Mouse (Mus musculus) heart, adult 2 months (tissue): Measurements from ENCODE around the gene Lgi4. TPM values are rescaled to one million over a fixed set of nuclear protein-coding genes. Genes with fewer than 3 reads are reported as not detected.

Experiments used
- DNase-seq, 2 experiments: peaks; one replicate each; pipeline ENCODE4 v3.0.0; 2021
- H3K27ac ChIP-seq: fragments of 200-600 bp; 2 replicates; pipeline ENCODE4 v1.8.1; 2022
- H3K27me3 ChIP-seq: fragments of 200-500 bp; 2 replicates; pipeline ENCODE4 v1.6.1; 2012; ENCODE audit warnings: mild to moderate bottlenecking, low read length, inconsistent platforms, mixed read lengths; ENCODE audit not compliant: control insufficient read depth, insufficient read depth
- H3K36me3 ChIP-seq: fragments of 200-500 bp; 2 replicates; pipeline ENCODE4 v1.6.1; 2012; ENCODE audit warnings: low read length, inconsistent platforms; ENCODE audit not compliant: control insufficient read depth, insufficient read depth
- H3K4me1 ChIP-seq: fragments of 200-500 bp; 2 replicates; pipeline ENCODE4 v1.6.1; 2011; ENCODE audit warnings: low read length; ENCODE audit not compliant: control insufficient read depth, insufficient read depth
- H3K4me3 ChIP-seq: fragments of 200-600 bp; 2 replicates; pipeline ENCODE4 v1.8.1; 2022
- H3K79me2 ChIP-seq: fragments of 200-500 bp; replicated peaks from 2 replicates; pipeline ENCODE4 v1.6.1; 2012; ENCODE audit warnings: mild to moderate bottlenecking, inconsistent platforms, low read length, moderate library complexity, mixed read lengths; ENCODE audit not compliant: control insufficient read depth, insufficient read depth
- H3K9ac ChIP-seq: fragments of 200-500 bp; 2 replicates; pipeline ENCODE4 v1.6.1; 2012; ENCODE audit warnings: low read depth, mild to moderate bottlenecking, control low read depth, inconsistent platforms, low read length, mixed read lengths
- CTCF ChIP-seq: fragments of 200-600 bp; IDR thresholded peaks from 2 replicates; pipeline ENCODE4 v1.8.1; 2022; ENCODE audit warnings: antibody characterized with exemption, mild to moderate bottlenecking, moderate library complexity
- EP300 ChIP-seq: fragments of 200-500 bp; IDR thresholded peaks from 2 replicates; pipeline ENCODE4 v1.6.1; 2011; ENCODE audit warnings: low read depth, low read length, control low read depth; ENCODE audit not compliant: insufficient read depth
- POLR2A ChIP-seq: fragments of 200-500 bp; IDR thresholded peaks from 2 replicates; pipeline ENCODE4 v1.6.1; 2011; ENCODE audit warnings: mild to moderate bottlenecking, low read depth, low read length, control low read depth; ENCODE audit not compliant: insufficient read depth
- WGBS: fragments of 180-500 bp; shearing (Covaris S2); methylation state at CpG from one replicate; pipeline ENCODE4 v1.1.7; 2018; 5-methylcytosine and 5-hydroxymethylcytosine counted together
- intact Hi-C: fragments of 180-260 bp; cut with DNase I; formaldehyde crosslinking; loops from one replicate; pipeline ENCODE4 v1.15.1; 2025
- polyA plus RNA-seq: library from polyadenylated mRNA; depleted of rRNA; stranded (reverse); fragments of >200 nt; gene quantifications from 2 replicates; pipeline ENCODE4 v1.2.3, GENCODE M21; 2012
- total RNA-seq, 2 experiments: library from RNA; stranded (reverse); gene quantifications; 2 replicates each; pipeline ENCODE4 v1.2.3; 2021

Gene Lgi4
- total and polyA plus RNA-seq, 3 experiments: 3.8 to 5.4 (median 3.9) TPM

GRCm38 (mm10) chr7:31086175-31086755 is 27.1 kb downstream of the Lgi4 start:
- no peak for DNase-seq
- intact Hi-C loops: no loop called here
- TF ChIP-seq EP300 (no peak), POLR2A (no peak), CTCF (no peak)
- no peaks in the 10 kb centered on the region for H3K79me2 ChIP-seq
- H3K27me3 ChIP-seq: no peaks in the 10 kb centered on the region
- H3K36me3 ChIP-seq: no peaks in the 10 kb centered on the region
- WGBS: 78% methylated on average over 9 of the region's 9 CpGs
- H3K4me1 ChIP-seq: peaks cover 18% of the 10 kb centered on the region
- H3K27ac ChIP-seq: peak overlapping the region; percentile 87
- no peak overlapping the region for H3K4me3 ChIP-seq
- no peak overlapping the region for H3K9ac ChIP-seq

- peak overlapping the region; percentile 31 for H3K27ac ChIP-seq
- H3K79me2 ChIP-seq: no peaks in the 10 kb centered on the region
- no peaks in the 10 kb centered on the region for H3K27me3 ChIP-seq
- no peak for DNase-seq
- WGBS: 45% methylated on average over 2 of the region's 2 CpGs
- no peak overlapping the region for H3K4me3 ChIP-seq
- intact Hi-C loops: no loop called here
- no peak overlapping the region for H3K9ac ChIP-seq
- H3K36me3 ChIP-seq: no peaks in the 10 kb centered on the region
- H3K4me1 ChIP-seq: peaks cover 18% of the 10 kb centered on the region
- TF ChIP-seq POLR2A (no peak), EP300 (no peak)
These were observed 28.1 kb downstream of the Lgi4 start for GRCm38 (mm10) chr7:31087262-31087661.

GRCm38 (mm10) chr7:31088206-31088605 is 29.1 kb downstream of the Lgi4 start:
- Histone ChIP-seq H3K27me3 (no peaks in the 10 kb centered on the region), H3K27ac (peak overlapping the region; percentile 52), H3K4me1 (peaks cover 13% of the 10 kb centered on the region), H3K79me2 (no peaks in the 10 kb centered on the region), H3K36me3 (no peaks in the 10 kb centered on the region), H3K9ac (no peak overlapping the region), H3K4me3 (no peak overlapping the region)
- TF ChIP-seq CTCF (no peak), EP300 (no peak), POLR2A (no peak)
- no peak for DNase-seq
- 47% methylated on average over 3 of the region's 3 CpGs for WGBS
- intact Hi-C loops: no loop called here

- no peak overlapping the region for H3K9ac ChIP-seq
- no peaks in the 10 kb centered on the region for H3K79me2 ChIP-seq
- intact Hi-C loops: no loop called here
- H3K4me3 ChIP-seq: no peak overlapping the region
- DNase-seq: no peak
- TF ChIP-seq POLR2A (no peak), EP300 (no peak), CTCF (no peak)
- WGBS: 74% methylated on average over 2 of the region's 2 CpGs
- H3K4me1 ChIP-seq: peaks cover 7% of the 10 kb centered on the region
- H3K27me3 ChIP-seq: no peaks in the 10 kb centered on the region
- H3K36me3 ChIP-seq: no peaks in the 10 kb centered on the region
- H3K27ac ChIP-seq: peak overlapping the region; percentile 12; the same call in 1 of the 2 replicates
These were observed 30.6 kb downstream of the Lgi4 start for GRCm38 (mm10) chr7:31089721-31090120.

GRCm38 (mm10) chr7:31094774-31095501 is 35.8 kb downstream of the Lgi4 start:
- H3K4me1 ChIP-seq: no peaks in the 10 kb centered on the region
- no peak overlapping the region for H3K9ac ChIP-seq
- no peak overlapping the region for H3K4me3 ChIP-seq
- H3K27me3 ChIP-seq: no peaks in the 10 kb centered on the region
- intact Hi-C loops: loop anchor here (5.0 kb wide), 2 partner anchors 103 to 138 kb away; partner anchors contain the start of gene Usf2
- DNase-seq: no peak
- TF ChIP-seq CTCF (peak; percentile 45), POLR2A (no peak), EP300 (no peak)
- 36% methylated on average over 12 of the region's 12 CpGs for WGBS
- no peaks in the 10 kb centered on the region for H3K79me2 ChIP-seq
- H3K27ac ChIP-seq: no peak overlapping the region
- no peaks in the 10 kb centered on the region for H3K36me3 ChIP-seq

GRCm38 (mm10) chr7:31096892-31097564 is 37.9 kb downstream of the Lgi4 start:
- 79% methylated on average over 9 of the region's 9 CpGs for WGBS
- H3K27me3 ChIP-seq: no peaks in the 10 kb centered on the region
- H3K4me1 ChIP-seq: no peaks in the 10 kb centered on the region
- TF ChIP-seq EP300: no peak
- TF ChIP-seq CTCF: no peak
- TF ChIP-seq POLR2A: no peak
- H3K79me2 ChIP-seq: no peaks in the 10 kb centered on the region
- intact Hi-C loops: loop anchor here (1.0 to 5.0 kb wide), 4 partner anchors 18 to 140 kb away; partner anchors contain the start of genes Lgi4 and Usf2
- H3K36me3 ChIP-seq: no peaks in the 10 kb centered on the region
- H3K27ac ChIP-seq: no peak overlapping the region; the same call in 1 of the 2 replicates
- H3K9ac ChIP-seq: no peak overlapping the region
- no peak for DNase-seq
- H3K4me3 ChIP-seq: no peak overlapping the region
